Mouse (Mus musculus) liver, embryonic 13.5 days (tissue): ENCODE measurements around the gene Abhd11. TPM values are rescaled to one million over a fixed set of nuclear protein-coding genes. Genes with fewer than 3 reads are reported as not detected.

Experiments used
- ATAC-seq: fragments of 200-750 bp; cut with Nextera tagmentation; 2 replicates; pipeline ENCODE4 v1.8.0; 2017; ENCODE audit warnings: low read depth, mild to moderate bottlenecking, moderate number of reproducible peaks, moderate library complexity
- DNase-seq: peaks from one replicate; pipeline ENCODE4 v3.0.0; 2022
- H3K27ac ChIP-seq: fragments of 300-500 bp; sonication (generic); 2 replicates; pipeline ENCODE4 v1.5.1; 2015; ENCODE audit warnings: moderate library complexity, mild to moderate bottlenecking, inconsistent platforms
- H3K27me3 ChIP-seq: fragments of 300-500 bp; sonication (generic); 2 replicates; pipeline ENCODE4 v1.6.1; 2015; ENCODE audit warnings: mild to moderate bottlenecking, inconsistent platforms
- H3K36me3 ChIP-seq: fragments of 300-500 bp; sonication (generic); 2 replicates; pipeline ENCODE4 v1.6.1; 2015; ENCODE audit warnings: mild to moderate bottlenecking, inconsistent platforms
- H3K4me1 ChIP-seq: fragments of 300-500 bp; sonication (generic); replicated peaks from 2 replicates; pipeline ENCODE4 v1.6.1; 2015; ENCODE audit warnings: inconsistent platforms
- H3K4me2 ChIP-seq: fragments of 300-500 bp; sonication (generic); 2 replicates; pipeline ENCODE4 v1.6.1; 2015; ENCODE audit warnings: inconsistent platforms, mild to moderate bottlenecking, moderate library complexity
- H3K4me3 ChIP-seq: fragments of 300-500 bp; sonication (generic); replicated peaks from 2 replicates; pipeline ENCODE4 v1.5.1; 2015; ENCODE audit warnings: mild to moderate bottlenecking, inconsistent platforms
- H3K9ac ChIP-seq: fragments of 300-500 bp; sonication (generic); 2 replicates; pipeline ENCODE4 v1.6.1; 2015; ENCODE audit warnings: mild to moderate bottlenecking, inconsistent platforms
- H3K9me3 ChIP-seq: fragments of 300-500 bp; sonication (generic); replicated peaks from 2 replicates; pipeline ENCODE4 v1.6.1; 2016; ENCODE audit warnings: inconsistent platforms
- WGBS: fragments of 180-500 bp; shearing (Covaris S2); methylation state at CpG from one replicate; pipeline ENCODE4 v1.1.7; 2015; ENCODE audit not compliant: insufficient replicate concordance; 5-methylcytosine and 5-hydroxymethylcytosine counted together
- polyA plus RNA-seq: library from polyadenylated mRNA; unstranded; fragments of >200 nt; fragmentation: Nextera tagmentation; extraction: Ambion mirVana; gene quantifications from 2 replicates; pipeline ENCODE4 v1.2.1, GENCODE M21; 2015

The Abhd11 gene
- polyA plus RNA-seq, 1 experiment from 2014 or later: 37.3 TPM

- peak; percentile 29; the same call in 1 of the 2 replicates for ATAC-seq
- WGBS: 37% methylated on average over 18 of the region's 18 CpGs
- Histone ChIP-seq H3K4me3 (no peak overlapping the region), H3K9me3 (no peaks in the 10 kb centered on the region), H3K4me2 (peak overlapping the region; percentile 27; the same call in 1 of the 2 replicates), H3K27ac (peak overlapping the region; percentile 58; the same call in 1 of the 2 replicates), H3K9ac (peak overlapping the region; percentile 15; the same call in 1 of the 2 replicates), H3K27me3 (peaks cover 20% of the 10 kb centered on the region), H3K4me1 (peaks cover 36% of the 10 kb centered on the region), H3K36me3 (no peaks in the 10 kb centered on the region)
- no peak for DNase-seq
Observed at GRCm38 (mm10) chr5:135029007-135029854, 20.3 kb downstream of the Abhd11 start.

GRCm38 (mm10) chr5:135032581-135032980, 23.6 kb downstream of the Abhd11 start:
- no peak overlapping the region for H3K9ac ChIP-seq
- no peaks in the 10 kb centered on the region for H3K27me3 ChIP-seq
- 73% methylated on average over 5 of the region's 5 CpGs for WGBS
- DNase-seq (no peak), ATAC-seq (no peak)
- H3K4me2 ChIP-seq: no peak overlapping the region
- H3K36me3 ChIP-seq: no peaks in the 10 kb centered on the region
- no peak overlapping the region for H3K27ac ChIP-seq
- no peak overlapping the region for H3K4me3 ChIP-seq
- H3K9me3 ChIP-seq: peaks cover 6% of the 10 kb centered on the region; the same call in 1 of the 2 replicates
- peaks cover 27% of the 10 kb centered on the region for H3K4me1 ChIP-seq

GRCm38 (mm10) chr5:135034593-135034992, 25.6 kb downstream of the Abhd11 start:
- Histone ChIP-seq H3K4me1 (peaks cover 21% of the 10 kb centered on the region), H3K9me3 (peaks cover 6% of the 10 kb centered on the region; the same call in 1 of the 2 replicates), H3K9ac (no peak overlapping the region), H3K27me3 (no peaks in the 10 kb centered on the region), H3K4me2 (no peak overlapping the region), H3K27ac (no peak overlapping the region), H3K36me3 (no peaks in the 10 kb centered on the region), H3K4me3 (no peak overlapping the region)
- DNase-seq: no peak
- WGBS: 89% methylated on average over 2 of the region's 2 CpGs
- ATAC-seq: no peak

- no peak for DNase-seq
- H3K27me3 ChIP-seq: no peaks in the 10 kb centered on the region
- 0 out of 2 replicates have a peak overlapping the region, but pooled peaks have one; percentile 1 for H3K4me2 ChIP-seq
- ATAC-seq: peak; percentile 63
- peaks cover 31% of the 10 kb centered on the region for H3K4me1 ChIP-seq
- 56% methylated on average over 18 of the region's 18 CpGs for WGBS
- H3K4me3 ChIP-seq: no peak overlapping the region
- peak overlapping the region; percentile 41 for H3K27ac ChIP-seq
- no peak overlapping the region for H3K9ac ChIP-seq
- H3K36me3 ChIP-seq: no peaks in the 10 kb centered on the region
- H3K9me3 ChIP-seq: peaks cover 6% of the 10 kb centered on the region; the same call in 1 of the 2 replicates
Observed at GRCm38 (mm10) chr5:135035608-135036359, 26.8 kb downstream of the Abhd11 start.

- H3K9ac ChIP-seq: no peak overlapping the region
- H3K36me3 ChIP-seq: no peaks in the 10 kb centered on the region
- no peak for DNase-seq
- no peak overlapping the region for H3K4me2 ChIP-seq
- peaks cover 52% of the 10 kb centered on the region for H3K4me1 ChIP-seq
- no peak for ATAC-seq
- no peak overlapping the region for H3K27ac ChIP-seq
- 78% methylated on average over 3 of the region's 3 CpGs for WGBS
- H3K4me3 ChIP-seq: no peak overlapping the region
- peaks cover 6% of the 10 kb centered on the region; the same call in 1 of the 2 replicates for H3K9me3 ChIP-seq
- H3K27me3 ChIP-seq: no peaks in the 10 kb centered on the region
Observed at GRCm38 (mm10) chr5:135037946-135038345, 29.0 kb downstream of the Abhd11 start.

- peak overlapping the region; percentile 50; the same call in 1 of the 2 replicates for H3K27ac ChIP-seq
- peaks cover 54% of the 10 kb centered on the region for H3K4me1 ChIP-seq
- no peaks in the 10 kb centered on the region for H3K36me3 ChIP-seq
- H3K9me3 ChIP-seq: peaks cover 3% of the 10 kb centered on the region; the same call in 1 of the 2 replicates
- WGBS: 33% methylated on average over 9 of the region's 9 CpGs
- DNase-seq (no peak), ATAC-seq (no peak)
- no peak overlapping the region for H3K4me3 ChIP-seq
- peak overlapping the region; percentile 30; the same call in 1 of the 2 replicates for H3K4me2 ChIP-seq
- no peak overlapping the region for H3K9ac ChIP-seq
- no peaks in the 10 kb centered on the region for H3K27me3 ChIP-seq
Observed at GRCm38 (mm10) chr5:135039541-135039940, 30.6 kb downstream of the Abhd11 start.

GRCm38 (mm10) chr5:135040059-135040458, 31.1 kb downstream of the Abhd11 start:
- no peak for ATAC-seq
- Histone ChIP-seq H3K4me1 (peaks cover 54% of the 10 kb centered on the region), H3K4me3 (no peak overlapping the region), H3K4me2 (peak overlapping the region; percentile 30; the same call in 1 of the 2 replicates), H3K9ac (peak overlapping the region; percentile 8), H3K27ac (peak overlapping the region; percentile 50), H3K36me3 (peaks cover 4% of the 10 kb centered on the region; the same call in 1 of the 2 replicates), H3K27me3 (no peaks in the 10 kb centered on the region), H3K9me3 (no peaks in the 10 kb centered on the region)
- WGBS: 46% methylated on average over 6 of the region's 6 CpGs
- DNase-seq: no peak

- WGBS: 28% methylated on average over 11 of the region's 11 CpGs
- H3K4me3 ChIP-seq: no peak overlapping the region
- ATAC-seq (no peak), DNase-seq (no peak)
- H3K27ac ChIP-seq: peak overlapping the region; percentile 50
- H3K4me2 ChIP-seq: peak overlapping the region; percentile 30
- no peaks in the 10 kb centered on the region for H3K27me3 ChIP-seq
- no peaks in the 10 kb centered on the region for H3K9me3 ChIP-seq
- peak overlapping the region; percentile 8 for H3K9ac ChIP-seq
- peaks cover 49% of the 10 kb centered on the region for H3K4me1 ChIP-seq
- peaks cover 6% of the 10 kb centered on the region; the same call in 1 of the 2 replicates for H3K36me3 ChIP-seq
Observed at GRCm38 (mm10) chr5:135040777-135041176, 31.8 kb downstream of the Abhd11 start.

- H3K36me3 ChIP-seq: peaks cover 6% of the 10 kb centered on the region; the same call in 1 of the 2 replicates
- 36% methylated on average over 21 of the region's 21 CpGs for WGBS
- no peak overlapping the region for H3K27ac ChIP-seq
- peak overlapping the region; percentile 36; the same call in 1 of the 2 replicates for H3K9ac ChIP-seq
- DNase-seq (peak; percentile 38), ATAC-seq (peak; percentile 70)
- peak overlapping the region; percentile 62 for H3K4me2 ChIP-seq
- no peaks in the 10 kb centered on the region for H3K27me3 ChIP-seq
- H3K9me3 ChIP-seq: no peaks in the 10 kb centered on the region
- H3K4me1 ChIP-seq: peaks cover 43% of the 10 kb centered on the region
- H3K4me3 ChIP-seq: peak overlapping the region; percentile 38
Observed at GRCm38 (mm10) chr5:135042105-135042788, 33.3 kb downstream of the Abhd11 start.

- ATAC-seq (no peak), DNase-seq (no peak)
- no peaks in the 10 kb centered on the region for H3K9me3 ChIP-seq
- WGBS: 78% methylated on average over 3 of the region's 3 CpGs
- H3K4me1 ChIP-seq: peaks cover 35% of the 10 kb centered on the region
- no peak overlapping the region for H3K4me3 ChIP-seq
- H3K27ac ChIP-seq: no peak overlapping the region
- no peaks in the 10 kb centered on the region for H3K27me3 ChIP-seq
- H3K36me3 ChIP-seq: peaks cover 15% of the 10 kb centered on the region
- H3K9ac ChIP-seq: no peak overlapping the region
- no peak overlapping the region for H3K4me2 ChIP-seq
Observed at GRCm38 (mm10) chr5:135044575-135044974, 35.6 kb downstream of the Abhd11 start.
